Mouse (Mus musculus) forebrain, embryonic 16.5 days (tissue): Measurements from ENCODE around the gene Qser1. TPM values are rescaled to one million over a fixed set of nuclear protein-coding genes. Genes with fewer than 3 reads are reported as not detected.

Experiments used
- polyA plus RNA-seq: library from polyadenylated mRNA; unstranded; fragments of >200 nt; fragmentation: Nextera tagmentation; extraction: Ambion mirVana; gene quantifications from 2 replicates; pipeline ENCODE4 v1.2.1, GENCODE M21; 2015

The Qser1 gene
- polyA plus RNA-seq, 1 experiment from 2014 or later: 11.1 TPM

Other genes starting within 250 kb of the Qser1 start
- gene Cstf3, start 226.2 kb downstream of the Qser1 start, polyA plus RNA-seq: 104 and 114 TPM in 2 replicates
- 51.0 and 54.0 TPM in 2 replicates for gene Tcp11l1, start 104.6 kb downstream of the Qser1 start, polyA plus RNA-seq
- gene Pin1rt1, start 100.4 kb downstream of the Qser1 start, polyA plus RNA-seq: 0.18 TPM in 1 of 2 replicates, not detected in the other
- 1.9 and 2.4 TPM in 2 replicates for gene Depdc7, start 73.9 kb downstream of the Qser1 start, polyA plus RNA-seq
- gene Prrg4, start 33.1 kb upstream of the Qser1 start, polyA plus RNA-seq: 0.38 and 0.43 TPM in 2 replicates
- 5.3 and 7.0 TPM in 2 replicates for gene Ccdc73, start 51.0 kb upstream of the Qser1 start, polyA plus RNA-seq
- 181 and 216 TPM in 2 replicates for gene Eif3m, start 200.3 kb upstream of the Qser1 start, polyA plus RNA-seq